Mouse (Mus musculus) liver, embryonic 15.5 days (tissue): ENCODE results near the gene Il16. TPM values are rescaled to one million over a fixed set of nuclear protein-coding genes. Genes with fewer than 3 reads are reported as not detected.

Experiments used
- ATAC-seq: fragments of 200-750 bp; cut with Nextera tagmentation; 2 replicates; pipeline ENCODE4 v1.8.0; 2017; ENCODE audit warnings: moderate number of reproducible peaks, mild to moderate bottlenecking, moderate library complexity; ENCODE audit not compliant: insufficient read depth
- H3K27ac ChIP-seq: fragments of 300-500 bp; sonication (generic); replicated peaks from 2 replicates; pipeline ENCODE4 v1.5.1; 2015; ENCODE audit warnings: mild to moderate bottlenecking, inconsistent platforms
- H3K27me3 ChIP-seq: fragments of 300-500 bp; sonication (generic); 2 replicates; pipeline ENCODE4 v1.6.1; 2015; ENCODE audit warnings: mild to moderate bottlenecking, inconsistent platforms
- H3K36me3 ChIP-seq: fragments of 300-500 bp; sonication (generic); replicated peaks from 2 replicates; pipeline ENCODE4 v1.6.1; 2015; ENCODE audit warnings: moderate library complexity, mild to moderate bottlenecking, inconsistent platforms
- H3K4me1 ChIP-seq: fragments of 300-500 bp; sonication (generic); replicated peaks from 2 replicates; pipeline ENCODE4 v1.6.1; 2015; ENCODE audit warnings: inconsistent platforms
- H3K4me2 ChIP-seq: fragments of 300-500 bp; sonication (generic); 2 replicates; pipeline ENCODE4 v1.6.1; 2015; ENCODE audit warnings: moderate library complexity, mild to moderate bottlenecking, inconsistent platforms
- H3K4me3 ChIP-seq: fragments of 300-500 bp; sonication (generic); replicated peaks from 2 replicates; pipeline ENCODE4 v1.5.1; 2015; ENCODE audit warnings: mild to moderate bottlenecking, inconsistent platforms
- H3K9ac ChIP-seq: fragments of 300-500 bp; sonication (generic); 2 replicates; pipeline ENCODE4 v1.6.1; 2015; ENCODE audit warnings: moderate library complexity, mild to moderate bottlenecking, inconsistent platforms
- H3K9me3 ChIP-seq: fragments of 300-500 bp; sonication (generic); replicated peaks from 2 replicates; pipeline ENCODE4 v1.6.1; 2016; ENCODE audit warnings: inconsistent platforms
- whole genome bisulfite sequencing: fragments of 180-500 bp; shearing (Covaris S2); methylation state at CpG from one replicate; pipeline ENCODE4 v1.1.7; 2015; ENCODE audit warnings: mixed read lengths; ENCODE audit not compliant: insufficient replicate concordance; 5-methylcytosine and 5-hydroxymethylcytosine counted together
- polyA plus RNA-seq: library from polyadenylated mRNA; unstranded; fragments of >200 nt; fragmentation: Nextera tagmentation; extraction: Ambion mirVana; gene quantifications from 2 replicates; pipeline ENCODE4 v1.2.1, GENCODE M21; 2015

Il16 gene
- polyA plus RNA-seq, 1 experiment from 2014 or later = 6.2 TPM

- Histone ChIP-seq H3K4me2 (no peak overlapping the region), H3K9me3 (no peaks in the 10 kb centered on the region), H3K27me3 (no peaks in the 10 kb centered on the region), H3K4me3 (no peak overlapping the region), H3K4me1 (peaks cover 5% of the 10 kb centered on the region; the same call in 1 of the 2 replicates), H3K36me3 (peaks cover 38% of the 10 kb centered on the region), H3K27ac (no peak overlapping the region), H3K9ac (no peak overlapping the region)
- WGBS = 53% methylated on average over 2 of the region's 2 CpGs
- no peak for ATAC-seq
Observed at GRCm38 (mm10) chr7:83641163-83641562, 104.4 kb downstream of the Il16 start.

DNA sequence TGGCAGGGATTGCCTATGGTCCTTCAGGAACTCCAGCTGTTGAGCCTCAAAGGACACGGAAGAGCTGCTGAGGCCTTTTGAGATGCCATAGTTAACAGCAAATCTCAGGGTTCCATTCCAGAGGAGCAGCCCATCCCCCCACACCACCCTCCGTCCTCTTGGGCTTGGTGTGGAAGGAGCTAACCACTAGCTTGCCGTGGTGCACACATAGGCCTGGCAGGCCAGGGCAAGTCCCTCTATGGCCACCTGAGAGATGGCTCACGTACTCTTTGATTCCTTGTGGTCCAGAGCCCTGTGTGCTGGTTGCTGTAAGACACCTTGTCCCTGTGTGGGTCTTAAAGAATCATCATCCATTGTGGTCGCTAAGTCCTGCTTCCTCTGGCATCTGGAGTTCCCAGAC lies 104.9 kb downstream of the Il16 start:
- Histone ChIP-seq H3K9ac (no peak overlapping the region), H3K4me3 (no peak overlapping the region), H3K4me1 (peaks cover 5% of the 10 kb centered on the region; the same call in 1 of the 2 replicates), H3K4me2 (no peak overlapping the region), H3K36me3 (peaks cover 38% of the 10 kb centered on the region), H3K27ac (no peak overlapping the region), H3K27me3 (no peaks in the 10 kb centered on the region), H3K9me3 (no peaks in the 10 kb centered on the region)
- no peak for ATAC-seq
- 70% methylated on average over 5 of the region's 5 CpGs for WGBS

GRCm38 (mm10) chr7:83639084-83639483 lies 106.4 kb downstream of the Il16 start:
- Histone ChIP-seq H3K27ac (no peak overlapping the region), H3K4me2 (no peak overlapping the region), H3K4me3 (no peak overlapping the region), H3K36me3 (peaks cover 44% of the 10 kb centered on the region), H3K9ac (no peak overlapping the region), H3K27me3 (no peaks in the 10 kb centered on the region), H3K9me3 (no peaks in the 10 kb centered on the region), H3K4me1 (peaks cover 5% of the 10 kb centered on the region)
- 53% methylated on average over 3 of the region's 3 CpGs for WGBS
- ATAC-seq = no peak

DNA sequence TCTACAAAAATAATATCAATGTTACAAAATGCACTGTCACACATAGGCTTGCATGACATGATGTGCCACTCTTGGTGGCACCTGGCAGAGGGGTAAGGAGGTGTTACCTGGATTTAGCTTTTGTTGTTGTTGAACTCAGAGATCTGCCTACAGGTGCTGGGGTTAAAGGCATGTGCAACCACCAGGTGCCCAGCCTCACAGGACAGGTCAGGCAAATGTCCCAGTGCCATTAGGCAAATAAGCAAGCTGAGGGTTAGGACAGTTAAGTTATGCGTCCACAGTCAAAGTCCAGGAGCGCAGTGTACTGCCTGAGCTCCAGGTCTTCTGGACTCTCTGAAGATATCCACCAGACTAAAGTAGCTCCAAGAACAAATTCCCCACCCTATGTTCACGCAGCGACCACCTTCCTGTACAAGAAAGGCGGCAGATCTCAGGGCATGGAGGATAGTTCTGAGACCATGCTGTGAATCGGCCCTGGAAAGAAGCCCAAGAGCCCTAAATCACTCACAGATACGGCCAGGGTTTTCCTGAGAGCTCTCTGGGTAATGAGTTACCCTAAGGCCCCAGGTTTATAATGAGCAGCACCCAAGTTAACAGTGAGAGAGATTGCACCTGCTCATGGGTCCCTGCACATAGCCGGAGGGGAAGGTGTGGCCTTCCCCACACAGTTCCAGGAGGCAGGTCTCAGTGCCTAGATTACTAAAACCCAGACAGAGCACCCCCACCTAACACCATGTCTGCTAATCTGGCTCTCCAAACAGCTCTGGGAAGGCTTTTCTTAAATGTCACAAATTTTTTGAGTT lies 107.5 kb downstream of the Il16 start:
- WGBS = 77% methylated on average over 8 of the region's 8 CpGs
- Histone ChIP-seq H3K4me3 (no peak overlapping the region), H3K27me3 (no peaks in the 10 kb centered on the region), H3K4me1 (peaks cover 13% of the 10 kb centered on the region), H3K27ac (no peak overlapping the region), H3K9ac (no peak overlapping the region), H3K36me3 (peaks cover 33% of the 10 kb centered on the region; the same call in 1 of the 2 replicates), H3K9me3 (no peaks in the 10 kb centered on the region), H3K4me2 (no peak overlapping the region)
- ATAC-seq = peak; percentile 55

GRCm38 (mm10) chr7:83636425-83636824 lies 109.1 kb downstream of the Il16 start:
- Histone ChIP-seq H3K27ac (no peak overlapping the region), H3K4me1 (peaks cover 28% of the 10 kb centered on the region), H3K36me3 (peaks cover 26% of the 10 kb centered on the region; the same call in 1 of the 2 replicates), H3K4me2 (no peak overlapping the region), H3K27me3 (no peaks in the 10 kb centered on the region), H3K4me3 (no peak overlapping the region), H3K9me3 (no peaks in the 10 kb centered on the region), H3K9ac (no peak overlapping the region)
- ATAC-seq = no peak
- WGBS = 76% methylated on average over 8 of the region's 8 CpGs

DNA sequence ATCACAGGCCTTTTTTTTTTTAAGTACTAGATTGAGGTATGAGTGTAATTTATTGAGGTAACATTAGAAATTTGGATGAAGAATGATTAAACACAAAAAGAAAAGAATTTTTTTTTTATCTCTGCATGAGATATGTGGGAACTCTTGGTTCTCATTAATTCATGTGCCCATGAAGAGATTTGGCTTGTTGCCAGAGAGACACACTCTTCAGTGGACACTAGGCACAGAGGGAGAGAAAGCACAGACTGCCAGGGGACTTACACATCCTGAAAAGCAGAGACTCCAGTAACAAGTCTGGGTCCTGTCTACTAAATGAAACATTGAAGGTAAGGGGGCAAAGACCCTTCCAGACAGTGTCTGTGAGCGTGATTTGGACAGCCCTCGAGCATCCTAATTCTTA lies 109.8 kb downstream of the Il16 start:
- Histone ChIP-seq H3K4me1 (peaks cover 35% of the 10 kb centered on the region), H3K27me3 (no peaks in the 10 kb centered on the region), H3K9me3 (no peaks in the 10 kb centered on the region), H3K4me3 (no peak overlapping the region), H3K36me3 (peaks cover 25% of the 10 kb centered on the region; the same call in 1 of the 2 replicates), H3K9ac (no peak overlapping the region), H3K4me2 (no peak overlapping the region), H3K27ac (no peak overlapping the region)
- 66% methylated on average over 2 of the region's 2 CpGs for WGBS
- ATAC-seq = no peak

- H3K27me3 ChIP-seq = no peaks in the 10 kb centered on the region
- H3K27ac ChIP-seq = no peak overlapping the region
- ATAC-seq = no peak
Observed at GRCm38 (mm10) chr7:83633856-83634255, 111.7 kb downstream of the Il16 start.

DNA sequence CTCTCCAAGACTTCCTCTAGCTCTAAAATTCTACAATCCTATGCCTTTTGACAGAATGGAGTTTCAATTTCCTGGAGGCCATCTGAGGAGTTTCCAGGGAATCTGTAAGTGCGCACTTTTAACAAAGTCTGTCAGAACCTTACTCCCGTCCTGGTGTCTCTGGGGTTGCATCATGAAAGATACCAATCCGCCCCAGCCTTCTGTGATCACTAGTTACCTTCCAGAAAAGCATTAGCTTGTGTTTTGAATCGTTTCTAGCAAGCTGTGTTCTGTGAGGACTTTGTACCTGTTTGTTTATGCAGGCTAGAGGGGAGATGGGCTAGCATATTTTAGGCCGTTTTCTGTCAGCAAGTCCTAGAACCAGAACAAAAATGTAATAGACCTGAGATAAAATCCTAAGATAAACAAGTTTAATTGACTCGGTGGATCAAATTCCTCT lies 112.8 kb downstream of the Il16 start:
- Histone ChIP-seq H3K4me1 (peaks cover 32% of the 10 kb centered on the region), H3K27ac (0 out of 2 replicates have a peak overlapping the region, but pooled peaks have one; percentile 4), H3K27me3 (no peaks in the 10 kb centered on the region), H3K4me3 (peak overlapping the region; percentile 62), H3K36me3 (peaks cover 10% of the 10 kb centered on the region; the same call in 1 of the 2 replicates), H3K9ac (0 out of 2 replicates have a peak overlapping the region, but pooled peaks have one; percentile 13), H3K4me2 (peak overlapping the region; percentile 85), H3K9me3 (no peaks in the 10 kb centered on the region)
- WGBS = 55% methylated on average over 6 of the region's 6 CpGs
- no peak for ATAC-seq

More at GRCm38 (mm10) chr7:83633856-83634255, 111.7 kb downstream of the Il16 start:
- no peak overlapping the region for H3K4me3 ChIP-seq
- no peak overlapping the region for H3K9ac ChIP-seq
- peaks cover 32% of the 10 kb centered on the region for H3K4me1 ChIP-seq
- H3K9me3 ChIP-seq = no peaks in the 10 kb centered on the region
- 0 out of 2 replicates have a peak overlapping the region, but pooled peaks have one; percentile 85 for H3K4me2 ChIP-seq
- H3K36me3 ChIP-seq = peaks cover 15% of the 10 kb centered on the region; the same call in 1 of the 2 replicates
- 76% methylated on average over 6 of the region's 6 CpGs for WGBS

- Histone ChIP-seq H3K36me3 (peaks cover 10% of the 10 kb centered on the region; the same call in 1 of the 2 replicates), H3K4me2 (peak within 1 kb of the TSS; percentile 85), H3K27me3 (no peaks in the 10 kb centered on the region), H3K4me3 (peak within 1 kb of the TSS; percentile 62), H3K9ac (peak within 1 kb of the TSS; percentile 55), H3K4me1 (peaks cover 32% of the 10 kb centered on the region), H3K9me3 (no peaks in the 10 kb centered on the region), H3K27ac (peak within 1 kb of the TSS; percentile 7; the same call in 1 of the 2 replicates)
- peak; percentile 92 for ATAC-seq
- WGBS = 2% methylated on average over 35 of the region's 35 CpGs
Observed at GRCm38 (mm10) chr7:83631828-83632681, 113.5 kb downstream of the Il16 start, which contains the start of gene Stard5. TSS of gene Stard5 (plus strand) at chr7:83631959.

GRCm38 (mm10) chr7:83631073-83631827 lies 114.3 kb downstream of the Il16 start:
- H3K36me3 ChIP-seq = peaks cover 6% of the 10 kb centered on the region; the same call in 1 of the 2 replicates
- WGBS = 6% methylated on average over 11 of the region's 11 CpGs
- H3K4me1 ChIP-seq = peaks cover 32% of the 10 kb centered on the region
- peak overlapping the region; percentile 50; the same call in 1 of the 2 replicates for H3K9ac ChIP-seq
- H3K9me3 ChIP-seq = no peaks in the 10 kb centered on the region
- peak overlapping the region; percentile 62 for H3K4me3 ChIP-seq
- peak overlapping the region; percentile 85 for H3K4me2 ChIP-seq
- peak; percentile 59 for ATAC-seq
- no peak overlapping the region; the same call in 1 of the 2 replicates for H3K27ac ChIP-seq
- H3K27me3 ChIP-seq = no peaks in the 10 kb centered on the region
